In genomic region chr11:114745134-114745533, GRCm38 (mm10) we compare ENCODE assay signal across 8 mouse cellular contexts. TPM values are rescaled to one million over a fixed set of nuclear protein-coding genes. Genes with fewer than 3 reads are reported as not detected.
A peak's percentile ranks its signal among the peaks of the same experiment; 100 is the strongest.
DNase-seq lines count a peak whose midpoint lies in the region; ATAC-seq and TF ChIP-seq lines count a peak whose summit lies in the region.

No protein-coding gene starts in this region.

- H3K27ac ChIP-seq in embryonic facial prominence, embryonic 10.5 days (replicated peaks), result peak overlapping the region; percentile 54; the same call in 1 of the 2 replicates
- no peak overlapping the region for H3K27ac ChIP-seq in limb, embryonic 10.5 days
- no peak overlapping the region for H3K27ac ChIP-seq in midbrain, embryonic 16.5 days (ENCODE audit: low read length)
- no peak overlapping the region for H3K27ac ChIP-seq in spleen, adult 2 months (ENCODE audit: insufficient read depth, low read length)

- no peaks in the 10 kb centered on the region for H3K9me3 ChIP-seq in embryonic facial prominence, embryonic 10.5 days
- no peaks in the 10 kb centered on the region for H3K9me3 ChIP-seq in limb, embryonic 10.5 days (replicated peaks)
- no peaks in the 10 kb centered on the region for H3K9me3 ChIP-seq in midbrain, embryonic 16.5 days (replicated peaks; ENCODE audit: control insufficient read depth, low read length, poor library complexity, severe bottlenecking)

- DNase-seq in CD4-positive, CD25-positive, alpha-beta regulatory T cell, adult 2 months (ENCODE audit: low read depth, low spot score), result peak; percentile 90
- DNase-seq in embryonic facial prominence, embryonic 10.5 days (ENCODE audit: low spot score), result peak; percentile 93
- peak; percentile 97 for DNase-seq in heart, adult 11 months
- DNase-seq in kidney, adult 18-20 months, result peak; percentile 92
- DNase-seq in limb, embryonic 10.5 days (ENCODE audit: low spot score), result peak; percentile 98
- DNase-seq in spleen, adult 2 months (ENCODE audit: low read depth in 1 of 2, low spot score in 2 of 2), result peak; percentile 59 to 89

- TF ChIP-seq CTCF in spleen, adult 2 months (IDR thresholded peaks at IDR 0.05; ENCODE audit: extremely low read depth, insufficient read depth, insufficient read length, insufficient replicate concordance), result peak; percentile 98

- no peak for TF ChIP-seq POLR2A in spleen, adult 2 months (IDR thresholded peaks at IDR 0.05; ENCODE audit: low read depth, low read length)

- 4% methylated on average over 12 of the region's 12 CpGs for WGBS in embryonic facial prominence, embryonic 10.5 days
- WGBS in limb, embryonic 10.5 days, result 5% methylated on average over 12 of the region's 12 CpGs
- WGBS in midbrain, embryonic 16.5 days, result 1% methylated on average over 12 of the region's 12 CpGs
- 2% methylated on average over 12 of the region's 12 CpGs for WGBS in spleen, adult 2 months

- ATAC-seq in CD4-positive, CD25-positive, alpha-beta regulatory T cell, adult 4 months, result no peak
- peak; percentile 80 for ATAC-seq in midbrain, embryonic 16.5 days

- H3K4me1 ChIP-seq in embryonic facial prominence, embryonic 10.5 days, result peaks cover 24% of the 10 kb centered on the region
- peaks cover 20% of the 10 kb centered on the region for H3K4me1 ChIP-seq in limb, embryonic 10.5 days
- peaks cover 11% of the 10 kb centered on the region for H3K4me1 ChIP-seq in midbrain, embryonic 16.5 days (ENCODE audit: control insufficient read depth, insufficient read depth, low read length)
- peaks cover 15% of the 10 kb centered on the region; the same call in 1 of the 2 replicates for H3K4me1 ChIP-seq in spleen, adult 2 months (ENCODE audit: control insufficient read depth, insufficient read depth, insufficient read length)

- no peaks in the 10 kb centered on the region for H3K36me3 ChIP-seq in embryonic facial prominence, embryonic 10.5 days (replicated peaks)
- no peaks in the 10 kb centered on the region for H3K36me3 ChIP-seq in limb, embryonic 10.5 days
- H3K36me3 ChIP-seq in midbrain, embryonic 16.5 days (ENCODE audit: control insufficient read depth, insufficient read depth, low read length), result no peaks in the 10 kb centered on the region
- H3K36me3 ChIP-seq in spleen, adult 2 months (ENCODE audit: control insufficient read depth, insufficient read depth, low read length), result no peaks in the 10 kb centered on the region

- H3K4me3 ChIP-seq in embryonic facial prominence, embryonic 10.5 days, result peak overlapping the region; percentile 26; the same call in 1 of the 2 replicates
- H3K4me3 ChIP-seq in limb, embryonic 10.5 days, result no peak overlapping the region
- H3K4me3 ChIP-seq in midbrain, embryonic 16.5 days (ENCODE audit: low read depth, low read length), result no peak overlapping the region
- no peak overlapping the region for H3K4me3 ChIP-seq in spleen, adult 2 months (ENCODE audit: extremely low read depth, insufficient read depth, insufficient read length)

- peak overlapping the region; percentile 50; the same call in 1 of the 2 replicates for H3K9ac ChIP-seq in midbrain, embryonic 16.5 days (ENCODE audit: low read depth, low read length)

- H3K4me2 ChIP-seq in midbrain, embryonic 16.5 days (ENCODE audit: low read length), result peak overlapping the region; percentile 53

- peaks cover 15% of the 10 kb centered on the region for H3K27me3 ChIP-seq in embryonic facial prominence, embryonic 10.5 days (replicated peaks; ENCODE audit: low read depth, poor library complexity, severe bottlenecking)
- peaks cover 27% of the 10 kb centered on the region for H3K27me3 ChIP-seq in limb, embryonic 10.5 days (ENCODE audit: low read depth, poor library complexity, severe bottlenecking)
- H3K27me3 ChIP-seq in midbrain, embryonic 16.5 days (ENCODE audit: control insufficient read depth, insufficient read depth, low read depth, low read length), result no peaks in the 10 kb centered on the region
- H3K27me3 ChIP-seq in spleen, adult 2 months (ENCODE audit: control insufficient read depth, insufficient read depth, low read length), result no peaks in the 10 kb centered on the region

RNA-seq across cellular contexts. Expression of gene Dnaic2, which starts 17.9 kb away (rescaled TPM):
- polyA plus RNA-seq in CD4-positive, CD25-positive, alpha-beta regulatory T cell, adult 4 months (2017; shearing (Covaris generic)), result not detected
- 1.7 and 1.8 TPM in 2 replicates for polyA plus RNA-seq in embryonic facial prominence, embryonic 10.5 days (2016; fragmentation: Nextera tagmentation; extraction: Ambion mirVana)
- polyA plus RNA-seq in limb, embryonic 10.5 days (2016; fragmentation: Nextera tagmentation; extraction: Ambion mirVana), result 0.13 and 0.39 TPM in 2 replicates
- 2.2 and 3.1 TPM in 2 replicates for polyA plus RNA-seq in midbrain, embryonic 16.5 days (2015; fragmentation: Nextera tagmentation; extraction: Ambion mirVana)
- polyA plus RNA-seq in spleen, adult 2 months (2012; rRNA removed), result 0.39 and 0.66 TPM in 2 replicates

RNA-seq across cellular contexts. Expression of gene Kif19a, which starts 20.1 kb away (rescaled TPM):
- not detected for polyA plus RNA-seq in CD4-positive, CD25-positive, alpha-beta regulatory T cell, adult 4 months (2017; shearing (Covaris generic))
- 1.3 and 2.0 TPM in 2 replicates for polyA plus RNA-seq in embryonic facial prominence, embryonic 10.5 days (2016; fragmentation: Nextera tagmentation; extraction: Ambion mirVana)
- polyA plus RNA-seq in limb, embryonic 10.5 days (2016; fragmentation: Nextera tagmentation; extraction: Ambion mirVana), result 0.13 TPM in 1 of 2 replicates, not detected in the other
- 0.47 and 0.67 TPM in 2 replicates for polyA plus RNA-seq in midbrain, embryonic 16.5 days (2015; fragmentation: Nextera tagmentation; extraction: Ambion mirVana)
- 3.3 and 3.8 TPM in 2 replicates for polyA plus RNA-seq in spleen, adult 2 months (2012; rRNA removed)

RNA-seq across cellular contexts. Expression of gene Btbd17, which starts 50.6 kb away (rescaled TPM):
- not detected for polyA plus RNA-seq in CD4-positive, CD25-positive, alpha-beta regulatory T cell, adult 4 months (2017; shearing (Covaris generic))
- polyA plus RNA-seq in embryonic facial prominence, embryonic 10.5 days (2016; fragmentation: Nextera tagmentation; extraction: Ambion mirVana), result 10.0 and 17.0 TPM in 2 replicates
- 0.14 TPM in 1 of 2 replicates, not detected in the other for polyA plus RNA-seq in limb, embryonic 10.5 days (2016; fragmentation: Nextera tagmentation; extraction: Ambion mirVana)
- polyA plus RNA-seq in midbrain, embryonic 16.5 days (2015; fragmentation: Nextera tagmentation; extraction: Ambion mirVana), result 19.6 and 20.6 TPM in 2 replicates
- polyA plus RNA-seq in spleen, adult 2 months (2012; rRNA removed), result 0.14 and 0.18 TPM in 2 replicates

RNA-seq across cellular contexts. Expression of gene Gpr142, which starts 53.6 kb away (rescaled TPM):
- polyA plus RNA-seq in CD4-positive, CD25-positive, alpha-beta regulatory T cell, adult 4 months (2017; shearing (Covaris generic)), result not detected
- 0.18 TPM in 1 of 2 replicates, not detected in the other for polyA plus RNA-seq in embryonic facial prominence, embryonic 10.5 days (2016; fragmentation: Nextera tagmentation; extraction: Ambion mirVana)
- polyA plus RNA-seq in limb, embryonic 10.5 days (2016; fragmentation: Nextera tagmentation; extraction: Ambion mirVana), result not detected in 2 replicates
- polyA plus RNA-seq in midbrain, embryonic 16.5 days (2015; fragmentation: Nextera tagmentation; extraction: Ambion mirVana), result not detected in 2 replicates
- polyA plus RNA-seq in spleen, adult 2 months (2012; rRNA removed), result not detected in 2 replicates
